Mouse (Mus musculus): ENCODE measurements around the gene Il27ra. TPM values are rescaled to one million over a fixed set of nuclear protein-coding genes. Genes with fewer than 3 reads are reported as not detected.

The Il27ra gene
- polyA plus RNA-seq, 1 experiment from 2014 or later: 0.14 TPM

GRCm38 (mm10) chr8:84032777-84033176 is 9.6 kb downstream of the Il27ra start:
- Histone ChIP-seq H3K27me3 (peaks cover 23% of the 10 kb centered on the region), H3K9ac (no peak overlapping the region), H3K9me3 (replicated peaks) (no peaks in the 10 kb centered on the region), H3K4me1 (no peaks in the 10 kb centered on the region; the same call in 1 of the 2 replicates), H3K4me2 (replicated peaks) (no peak overlapping the region), H3K27ac (no peak overlapping the region), H3K4me3 (no peak overlapping the region), H3K36me3 (no peaks in the 10 kb centered on the region)
- WGBS: 76% methylated on average over 4 of the region's 4 CpGs
- no peak for ATAC-seq (ENCODE audit: low FRiP score)

DNA sequence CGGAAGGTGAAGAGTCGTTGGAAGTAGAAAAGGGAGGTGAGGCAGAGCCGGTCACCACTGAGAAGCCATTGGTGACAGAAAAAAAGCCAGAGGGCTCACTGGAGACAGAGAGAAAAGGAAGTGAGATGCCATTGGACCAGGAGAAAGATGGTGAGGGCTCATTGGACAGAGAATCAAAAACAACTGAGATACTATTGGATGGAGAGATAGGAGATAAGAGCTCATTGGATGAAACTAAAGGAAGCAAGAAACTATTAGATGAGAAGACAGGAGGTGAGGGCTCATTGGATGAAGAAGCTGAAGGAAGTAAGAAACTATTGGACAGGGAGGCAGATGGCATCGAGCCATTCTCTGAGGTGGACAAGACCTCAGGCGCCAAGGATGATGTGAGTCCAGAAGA is 13.1 kb downstream of the Il27ra start:
- 89% methylated on average over 5 of the region's 5 CpGs for WGBS
- no peaks in the 10 kb centered on the region for H3K9me3 ChIP-seq (replicated peaks)
- H3K27ac ChIP-seq: no peak overlapping the region
- H3K9ac ChIP-seq: no peak overlapping the region
- no peak overlapping the region for H3K4me2 ChIP-seq (replicated peaks)
- H3K27me3 ChIP-seq: peaks cover 44% of the 10 kb centered on the region
- H3K36me3 ChIP-seq: no peaks in the 10 kb centered on the region
- ATAC-seq (ENCODE audit: low FRiP score): no peak
- H3K4me1 ChIP-seq: peaks cover 9% of the 10 kb centered on the region
- no peak overlapping the region for H3K4me3 ChIP-seq

DNA sequence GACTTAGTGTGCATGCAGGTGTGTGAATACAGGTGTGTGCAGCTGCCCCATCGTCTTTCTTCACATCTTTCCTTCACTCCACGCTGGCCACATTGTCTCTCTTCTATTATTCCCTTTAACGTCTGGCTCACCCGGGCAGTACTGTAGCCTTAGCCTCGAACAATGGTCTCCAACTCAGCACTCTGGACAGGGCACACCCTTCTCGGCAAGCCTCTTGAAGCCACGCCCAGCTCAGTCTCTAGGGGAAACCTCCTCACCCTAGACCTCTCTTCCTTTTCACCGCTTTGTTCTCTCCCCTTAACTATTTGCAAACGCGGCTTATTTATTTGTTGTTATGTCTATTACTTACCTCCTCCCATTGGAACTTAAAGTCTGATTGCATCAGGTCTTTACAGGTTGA is 14.9 kb downstream of the Il27ra start:
- H3K4me3 ChIP-seq: no peak overlapping the region
- no peaks in the 10 kb centered on the region for H3K36me3 ChIP-seq
- H3K27me3 ChIP-seq: peaks cover 52% of the 10 kb centered on the region

DNA sequence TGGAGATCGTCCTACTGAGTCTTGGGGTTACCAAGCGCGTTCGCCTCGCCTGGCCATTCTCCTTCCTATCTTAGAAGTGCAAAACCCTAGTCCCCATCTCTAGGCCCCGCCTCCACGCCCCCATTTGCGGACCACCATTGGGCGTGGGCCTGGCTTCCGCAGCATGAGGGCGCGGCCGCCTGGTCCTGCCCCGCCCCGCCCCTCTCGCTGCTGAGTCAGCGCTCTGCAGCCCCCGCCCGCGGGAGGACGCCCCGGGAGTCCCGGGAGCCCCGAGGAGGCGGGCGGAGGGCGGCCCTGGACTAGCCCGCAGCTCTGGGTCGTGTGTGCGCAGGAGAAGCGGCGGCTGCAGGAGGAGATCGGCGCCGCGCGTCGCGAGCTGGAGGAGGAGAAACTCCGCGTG is 16.5 kb downstream of the Il27ra start:
- no peaks in the 10 kb centered on the region for H3K36me3 ChIP-seq
- peak overlapping the region; percentile 45 for H3K4me3 ChIP-seq
- H3K9ac ChIP-seq: peak overlapping the region; percentile 60
- WGBS: under 1% methylated on average over 40 of the region's 41 CpGs
- peaks cover 68% of the 10 kb centered on the region for H3K27me3 ChIP-seq
- peak overlapping the region; percentile 85 for H3K4me2 ChIP-seq (replicated peaks)
- ATAC-seq (ENCODE audit: low FRiP score): peak; percentile 82
- H3K4me1 ChIP-seq: peaks cover 13% of the 10 kb centered on the region
- no peaks in the 10 kb centered on the region for H3K9me3 ChIP-seq (replicated peaks)
- H3K27ac ChIP-seq: no peak overlapping the region

More for the DNA sequence above, 14.9 kb downstream of the Il27ra start:
- H3K27ac ChIP-seq: no peak overlapping the region
- no peak overlapping the region for H3K4me2 ChIP-seq (replicated peaks)
- peaks cover 9% of the 10 kb centered on the region for H3K4me1 ChIP-seq
- WGBS: 12% methylated on average over 10 of the region's 10 CpGs
- no peaks in the 10 kb centered on the region for H3K9me3 ChIP-seq (replicated peaks)
- ATAC-seq (ENCODE audit: low FRiP score): no peak
- no peak overlapping the region for H3K9ac ChIP-seq

DNA sequence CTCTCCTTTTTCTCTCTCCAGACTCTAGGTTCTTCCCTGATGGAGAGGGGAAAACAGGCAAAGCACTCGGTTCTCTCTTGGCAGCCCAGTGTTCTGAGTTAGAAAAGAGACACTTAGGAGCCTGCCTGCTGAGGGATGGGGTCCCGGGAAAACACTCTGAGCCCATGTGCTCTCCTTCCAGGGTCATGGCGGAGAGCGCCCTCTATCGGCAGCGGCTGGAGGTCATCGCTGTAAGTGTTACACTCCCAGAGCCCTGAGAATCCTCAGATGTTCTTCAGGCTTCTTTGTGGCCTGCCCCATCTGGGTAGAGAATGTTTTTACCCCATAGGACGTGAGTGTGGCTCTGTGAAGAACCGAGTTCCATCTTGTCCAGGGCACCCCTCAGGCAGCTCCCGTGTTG is 18.2 kb downstream of the Il27ra start:
- Histone ChIP-seq H3K9ac (no peak overlapping the region), H3K27ac (no peak overlapping the region), H3K36me3 (no peaks in the 10 kb centered on the region), H3K4me3 (no peak overlapping the region), H3K9me3 (replicated peaks) (no peaks in the 10 kb centered on the region), H3K4me1 (peaks cover 13% of the 10 kb centered on the region), H3K4me2 (replicated peaks) (no peak overlapping the region), H3K27me3 (peaks cover 75% of the 10 kb centered on the region)
- 15% methylated on average over 10 of the region's 10 CpGs for WGBS
- no peak for ATAC-seq (ENCODE audit: low FRiP score)

- ATAC-seq (ENCODE audit: low FRiP score): no peak
- H3K27ac ChIP-seq: no peak overlapping the region
- 74% methylated on average over 1 of the region's 1 CpGs for WGBS
- H3K36me3 ChIP-seq: no peaks in the 10 kb centered on the region
- H3K4me3 ChIP-seq: no peak overlapping the region
- H3K9ac ChIP-seq: no peak overlapping the region
- peaks cover 13% of the 10 kb centered on the region for H3K4me1 ChIP-seq
- H3K9me3 ChIP-seq (replicated peaks): no peaks in the 10 kb centered on the region
- H3K4me2 ChIP-seq (replicated peaks): no peak overlapping the region
- peaks cover 75% of the 10 kb centered on the region for H3K27me3 ChIP-seq
Measured at GRCm38 (mm10) chr8:84023631-84024030, 18.8 kb downstream of the Il27ra start.

DNA sequence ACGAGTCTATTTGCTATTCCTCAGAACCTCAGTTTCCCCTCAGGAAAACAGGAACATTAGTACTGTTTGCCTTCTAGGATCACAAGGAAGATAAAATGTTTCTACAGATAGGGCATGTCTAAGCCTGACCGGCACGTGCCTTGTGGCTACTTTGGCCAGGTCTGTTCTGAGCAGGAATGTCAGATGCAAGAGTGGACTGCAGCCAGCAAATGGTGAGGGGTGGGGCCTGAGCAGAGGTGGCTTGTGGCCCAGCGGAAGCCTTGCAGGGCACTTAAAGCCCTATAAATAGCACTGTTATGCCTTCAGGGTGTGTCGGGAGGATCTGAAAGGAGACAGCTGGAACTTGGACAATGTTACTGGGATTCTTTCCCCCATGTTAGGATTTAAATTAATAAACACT is 19.3 kb downstream of the Il27ra start:
- ATAC-seq (ENCODE audit: low FRiP score): no peak
- Histone ChIP-seq H3K9me3 (replicated peaks) (no peaks in the 10 kb centered on the region), H3K9ac (no peak overlapping the region), H3K4me3 (no peak overlapping the region), H3K4me1 (peaks cover 13% of the 10 kb centered on the region), H3K36me3 (no peaks in the 10 kb centered on the region), H3K4me2 (replicated peaks) (no peak overlapping the region), H3K27ac (no peak overlapping the region), H3K27me3 (peaks cover 69% of the 10 kb centered on the region)
- 51% methylated on average over 5 of the region's 5 CpGs for WGBS

- Histone ChIP-seq H3K9ac (peak overlapping the region; percentile 24; the same call in 1 of the 2 replicates), H3K36me3 (no peaks in the 10 kb centered on the region), H3K27me3 (peaks cover 60% of the 10 kb centered on the region), H3K4me2 (replicated peaks) (peak overlapping the region; percentile 21; the same call in 1 of the 2 replicates), H3K4me1 (peaks cover 13% of the 10 kb centered on the region), H3K4me3 (no peak overlapping the region), H3K27ac (no peak overlapping the region), H3K9me3 (replicated peaks) (no peaks in the 10 kb centered on the region)
- ATAC-seq (ENCODE audit: low FRiP score): no peak
- 39% methylated on average over 12 of the region's 12 CpGs for WGBS
Measured at GRCm38 (mm10) chr8:84021569-84021968, 20.8 kb downstream of the Il27ra start.

DNA sequence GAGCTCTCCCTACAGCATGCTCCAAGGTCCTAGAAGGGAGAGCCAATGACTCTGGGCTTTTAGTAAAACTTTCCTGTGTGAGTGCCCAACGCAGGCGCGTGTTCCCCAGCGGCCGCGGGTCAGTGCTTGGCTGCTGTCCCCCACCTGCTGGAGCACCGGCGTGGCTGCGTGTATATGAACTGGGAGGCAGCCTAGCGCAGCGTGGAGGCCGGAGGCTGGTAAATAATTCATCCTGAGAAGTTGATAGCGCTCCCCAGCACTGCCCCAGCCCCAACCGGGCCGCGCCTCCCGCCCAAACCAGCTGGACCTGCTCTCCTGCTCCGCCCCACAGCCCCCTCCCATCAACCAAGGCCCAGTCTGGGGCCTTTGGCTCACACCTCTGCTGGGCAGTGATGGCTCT is 21.3 kb downstream of the Il27ra start, which contains the start of gene Palm3:
Gene Palm3, plus strand, starts transcription at position 376 of the 400 bp plus-strand sequence.
- no peak for ATAC-seq (ENCODE audit: low FRiP score)
- H3K9me3 ChIP-seq (replicated peaks): no peaks in the 10 kb centered on the region
- H3K4me1 ChIP-seq: peaks cover 8% of the 10 kb centered on the region
- H3K4me2 ChIP-seq (replicated peaks): peak within 1 kb of the TSS; percentile 21; the same call in 1 of the 2 replicates
- 5% methylated on average over 17 of the region's 18 CpGs for WGBS
- no peaks in the 10 kb centered on the region for H3K36me3 ChIP-seq
- no peak within 1 kb of the TSS for H3K4me3 ChIP-seq
- H3K27me3 ChIP-seq: peaks cover 55% of the 10 kb centered on the region
- H3K9ac ChIP-seq: peak within 1 kb of the TSS; percentile 24; the same call in 1 of the 2 replicates
- no peak within 1 kb of the TSS for H3K27ac ChIP-seq

DNA sequence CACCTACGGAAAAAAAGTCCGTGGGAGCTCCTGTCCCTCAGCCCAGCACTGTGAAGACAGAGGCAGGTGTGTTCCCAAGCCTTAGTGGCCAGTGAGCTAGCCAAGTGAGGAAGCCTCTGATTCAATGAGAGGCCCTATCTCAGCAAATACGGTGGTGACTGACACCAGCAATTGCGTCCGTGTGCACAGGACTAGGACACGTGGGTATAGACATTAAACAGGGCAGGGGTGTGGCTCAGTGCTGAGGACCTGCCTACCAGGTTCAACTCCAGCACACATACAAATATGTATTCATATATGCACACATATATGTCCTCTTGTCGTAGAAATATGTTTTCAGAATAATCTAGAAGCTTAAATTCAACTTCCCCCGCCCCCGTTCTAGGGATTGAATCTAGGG is 22.7 kb downstream of the Il27ra start:
- ATAC-seq (ENCODE audit: low FRiP score): no peak
- Histone ChIP-seq H3K4me2 (replicated peaks) (no peak overlapping the region), H3K4me1 (peaks cover 4% of the 10 kb centered on the region), H3K36me3 (no peaks in the 10 kb centered on the region), H3K27me3 (peaks cover 47% of the 10 kb centered on the region), H3K9ac (no peak overlapping the region), H3K9me3 (replicated peaks) (no peaks in the 10 kb centered on the region), H3K27ac (no peak overlapping the region), H3K4me3 (no peak overlapping the region)
- WGBS: 84% methylated on average over 9 of the region's 9 CpGs

DNA sequence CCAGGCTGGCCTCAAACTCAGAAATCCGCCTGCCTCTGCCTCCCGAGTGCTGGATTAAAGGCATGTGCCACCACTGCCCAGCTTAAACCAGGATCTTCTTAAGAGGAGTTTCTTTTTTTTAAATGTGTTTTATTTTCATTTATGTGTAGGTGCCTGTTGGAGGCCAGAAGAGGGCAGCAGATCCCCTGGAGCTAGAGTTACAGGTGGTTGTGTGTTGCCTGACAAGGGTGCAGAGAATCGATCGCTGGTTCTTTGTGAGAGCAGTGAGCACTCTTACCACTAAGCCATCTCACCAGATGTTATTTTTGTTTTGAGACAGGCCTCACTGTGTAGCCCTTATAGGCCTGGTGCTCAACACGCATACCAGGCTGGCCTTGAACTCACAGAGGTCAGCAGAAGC is 26.6 kb downstream of the Il27ra start:
- H3K4me1 ChIP-seq: peaks cover 17% of the 10 kb centered on the region
- peaks cover 48% of the 10 kb centered on the region for H3K27me3 ChIP-seq
- H3K36me3 ChIP-seq: no peaks in the 10 kb centered on the region
- 95% methylated on average over 5 of the region's 5 CpGs for WGBS
- no peak overlapping the region for H3K27ac ChIP-seq
- H3K9me3 ChIP-seq (replicated peaks): no peaks in the 10 kb centered on the region
- ATAC-seq (ENCODE audit: low FRiP score): no peak
- H3K4me2 ChIP-seq (replicated peaks): no peak overlapping the region
- no peak overlapping the region for H3K4me3 ChIP-seq
- no peak overlapping the region for H3K9ac ChIP-seq

DNA sequence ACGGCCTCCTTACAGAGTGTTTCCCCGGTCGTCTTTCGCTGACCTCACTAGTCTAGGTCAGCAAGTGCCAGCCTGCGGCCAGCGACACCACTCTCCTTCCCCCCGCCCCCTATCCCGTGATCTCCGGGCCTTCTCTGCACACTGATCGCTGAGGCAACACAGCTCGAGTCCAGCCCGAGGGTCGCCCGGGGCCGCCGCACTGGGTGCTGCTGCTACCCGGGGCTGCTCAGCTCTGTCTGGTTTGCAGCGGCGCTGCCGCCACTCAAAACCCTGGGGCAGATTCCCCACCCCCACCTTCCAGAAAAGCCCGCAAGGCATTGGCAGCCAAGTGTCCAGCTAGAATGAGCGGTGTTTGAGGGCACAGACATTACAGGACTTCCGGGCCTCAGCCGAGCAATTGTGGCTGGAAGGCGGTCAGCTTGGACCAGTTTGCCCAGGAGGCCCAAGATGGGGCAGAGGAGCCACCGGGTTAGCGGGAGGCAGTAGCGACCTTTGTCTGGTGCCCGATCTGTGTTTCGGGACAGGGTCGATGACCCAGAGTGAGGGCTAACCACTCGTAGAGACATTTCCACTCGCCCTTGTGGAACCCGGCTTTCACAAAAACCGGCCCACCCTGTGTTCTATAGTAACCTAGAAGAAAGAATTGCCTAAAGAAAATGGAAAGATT is 29.8 kb downstream of the Il27ra start:
- no peak overlapping the region; the same call in 1 of the 2 replicates for H3K9ac ChIP-seq
- H3K4me1 ChIP-seq: peaks cover 23% of the 10 kb centered on the region
- peak overlapping the region; percentile 48 for H3K4me3 ChIP-seq
- H3K9me3 ChIP-seq (replicated peaks): no peaks in the 10 kb centered on the region
- no peak for ATAC-seq (ENCODE audit: low FRiP score)
- no peaks in the 10 kb centered on the region for H3K36me3 ChIP-seq
- H3K4me2 ChIP-seq (replicated peaks): peak overlapping the region; percentile 95
- no peak overlapping the region for H3K27ac ChIP-seq
- 8% methylated on average over 35 of the region's 35 CpGs for WGBS
- H3K27me3 ChIP-seq: peaks cover 53% of the 10 kb centered on the region

All from hindbrain, embryonic 12.5 days (tissue).